In genomic region chr16:18870495-18870894, GRCm38 (mm10) we compare ENCODE assay signal across 19 mouse cellular contexts. TPM values are rescaled to one million over a fixed set of nuclear protein-coding genes. Genes with fewer than 3 reads are reported as not detected.
"Had no signal": no experiment of that assay in that cellular context is flagged by ENCODE, and none has a peak within 500 bp of the region (broad histone marks: within the 10 kb centered on the region; RNA-seq: fewer than 3 reads in every experiment).

No protein-coding gene starts in this region.

RNA-seq across cellular contexts. Expression of gene Gm28539, which starts 34.1 kb away (rescaled TPM):
- total RNA-seq: heart, postnatal 14 days; hematopoietic stem cell, adult 5-6 weeks; hindbrain, postnatal 0 days had no signal
- polyA plus RNA-seq: frontal cortex, adult 2 months; heart, adult 2 months; heart, embryonic 11.5 days; heart, embryonic 13.5 days; heart, embryonic 15.5 days; heart, postnatal 0 days; hindbrain, embryonic 11.5 days; hindbrain, embryonic 13.5 days; hindbrain, postnatal 0 days; intestine, embryonic 14.5 days; intestine, embryonic 16.5 days; kidney, adult 2 months; kidney, embryonic 15.5 days; kidney, postnatal 0 days; limb, embryonic 11.5 days; limb, embryonic 13.5 days; limb, embryonic 15.5 days had no signal
